Mouse (Mus musculus): ENCODE measurements around the gene Ptx4. TPM values are rescaled to one million over a fixed set of nuclear protein-coding genes. Genes with fewer than 3 reads are reported as not detected.
A peak's percentile ranks its signal among the peaks of the same experiment; 100 is the strongest.

The Ptx4 gene
- polyA plus RNA-seq, 1 experiment: not detected

- Histone ChIP-seq H3K27ac (ENCODE audit: insufficient read depth, low read depth, low read length) (no peak overlapping the region), H3K4me3 (ENCODE audit: insufficient read depth, low read depth, low read length) (no peak overlapping the region), H3K4me1 (ENCODE audit: control insufficient read depth, insufficient read depth, low read length) (no peaks in the 10 kb centered on the region)
- TF ChIP-seq POLR2A (IDR thresholded peaks at IDR 0.05; ENCODE audit: insufficient read depth, low read depth, low read length) (no peak), CTCF (IDR thresholded peaks at IDR 0.05; ENCODE audit: insufficient read depth, low read depth, low read length) (no peak)
- WGBS: 72% methylated on average over 9 of the region's 9 CpGs
These were observed 7.1 kb downstream of the Ptx4 start for GRCm38 (mm10) chr17:25127681-25128080.

- 100% methylated on average over 1 of the region's 1 CpGs for WGBS
- Histone ChIP-seq H3K4me1 (ENCODE audit: control insufficient read depth, insufficient read depth, low read length) (no peaks in the 10 kb centered on the region), H3K4me3 (ENCODE audit: insufficient read depth, low read depth, low read length) (no peak overlapping the region), H3K27ac (ENCODE audit: insufficient read depth, low read depth, low read length) (no peak overlapping the region)
- TF ChIP-seq CTCF (IDR thresholded peaks at IDR 0.05; ENCODE audit: insufficient read depth, low read depth, low read length) (no peak), POLR2A (IDR thresholded peaks at IDR 0.05; ENCODE audit: insufficient read depth, low read depth, low read length) (no peak)
These were observed 9.5 kb downstream of the Ptx4 start for GRCm38 (mm10) chr17:25130060-25130459.

GRCm38 (mm10) chr17:25133275-25133698, 12.7 kb downstream of the Ptx4 start, which contains the start of gene Clcn7:
Gene Clcn7 (plus strand): TSS chr17:25133391.
- TF ChIP-seq CTCF (IDR thresholded peaks at IDR 0.05; ENCODE audit: insufficient read depth, low read depth, low read length) (no peak), POLR2A (IDR thresholded peaks at IDR 0.05; ENCODE audit: insufficient read depth, low read depth, low read length) (peak; percentile 60; the same call in 1 of the 2 replicates)
- WGBS: under 1% methylated on average over 40 of the region's 40 CpGs
- Histone ChIP-seq H3K4me3 (ENCODE audit: insufficient read depth, low read depth, low read length) (peak within 1 kb of the TSS; percentile 94), H3K4me1 (ENCODE audit: control insufficient read depth, insufficient read depth, low read length) (peaks cover 12% of the 10 kb centered on the region), H3K27ac (ENCODE audit: insufficient read depth, low read depth, low read length) (no peak within 1 kb of the TSS)

GRCm38 (mm10) chr17:25135622-25136021, 15.1 kb downstream of the Ptx4 start:
- Histone ChIP-seq H3K27ac (ENCODE audit: insufficient read depth, low read depth, low read length) (no peak overlapping the region), H3K4me1 (ENCODE audit: control insufficient read depth, insufficient read depth, low read length) (peaks cover 12% of the 10 kb centered on the region), H3K4me3 (ENCODE audit: insufficient read depth, low read depth, low read length) (no peak overlapping the region)
- 80% methylated on average over 6 of the region's 6 CpGs for WGBS
- no peak for TF ChIP-seq CTCF (IDR thresholded peaks at IDR 0.05; ENCODE audit: insufficient read depth, low read depth, low read length)

GRCm38 (mm10) chr17:25138803-25139202, 18.2 kb downstream of the Ptx4 start:
- Histone ChIP-seq H3K27ac (ENCODE audit: insufficient read depth, low read depth, low read length) (no peak overlapping the region), H3K4me3 (ENCODE audit: insufficient read depth, low read depth, low read length) (no peak overlapping the region), H3K4me1 (ENCODE audit: control insufficient read depth, insufficient read depth, low read length) (peaks cover 12% of the 10 kb centered on the region)
- WGBS: 91% methylated on average over 1 of the region's 1 CpGs
- no peak for TF ChIP-seq POLR2A (IDR thresholded peaks at IDR 0.05; ENCODE audit: insufficient read depth, low read depth, low read length)
- no peak for TF ChIP-seq CTCF (IDR thresholded peaks at IDR 0.05; ENCODE audit: insufficient read depth, low read depth, low read length)

GRCm38 (mm10) chr17:25139960-25140359, 19.4 kb downstream of the Ptx4 start:
- peaks cover 12% of the 10 kb centered on the region for H3K4me1 ChIP-seq (ENCODE audit: control insufficient read depth, insufficient read depth, low read length)
- no peak overlapping the region for H3K27ac ChIP-seq (ENCODE audit: insufficient read depth, low read depth, low read length)
- WGBS: 64% methylated on average over 4 of the region's 4 CpGs
- TF ChIP-seq CTCF (IDR thresholded peaks at IDR 0.05; ENCODE audit: insufficient read depth, low read depth, low read length) (no peak), POLR2A (IDR thresholded peaks at IDR 0.05; ENCODE audit: insufficient read depth, low read depth, low read length) (no peak)
- no peak overlapping the region for H3K4me3 ChIP-seq (ENCODE audit: insufficient read depth, low read depth, low read length)

- no peak within 1 kb of the TSS for H3K27ac ChIP-seq (ENCODE audit: insufficient read depth, low read depth, low read length)
- no peaks in the 10 kb centered on the region for H3K4me1 ChIP-seq (ENCODE audit: control insufficient read depth, insufficient read depth, low read length)
- no peak within 1 kb of the TSS for H3K4me3 ChIP-seq (ENCODE audit: insufficient read depth, low read depth, low read length)
- no peak for TF ChIP-seq CTCF (IDR thresholded peaks at IDR 0.05; ENCODE audit: insufficient read depth, low read depth, low read length)
- no peak for TF ChIP-seq POLR2A (IDR thresholded peaks at IDR 0.05; ENCODE audit: insufficient read depth, low read depth, low read length)
- WGBS: 75% methylated on average over 1 of the region's 1 CpGs
These were observed 41.6 kb downstream of the Ptx4 start, which contains the start of gene Ccdc154 for GRCm38 (mm10) chr17:25162161-25162560. Gene Ccdc154 (plus strand): TSS chr17:25162461.

GRCm38 (mm10) chr17:25163387-25163786, 42.8 kb downstream of the Ptx4 start:
- TF ChIP-seq POLR2A (IDR thresholded peaks at IDR 0.05; ENCODE audit: insufficient read depth, low read depth, low read length) (no peak), CTCF (IDR thresholded peaks at IDR 0.05; ENCODE audit: insufficient read depth, low read depth, low read length) (no peak)
- Histone ChIP-seq H3K4me1 (ENCODE audit: control insufficient read depth, insufficient read depth, low read length) (no peaks in the 10 kb centered on the region), H3K4me3 (ENCODE audit: insufficient read depth, low read depth, low read length) (no peak overlapping the region), H3K27ac (ENCODE audit: insufficient read depth, low read depth, low read length) (no peak overlapping the region)
- WGBS: 84% methylated on average over 7 of the region's 7 CpGs

- 79% methylated on average over 3 of the region's 3 CpGs for WGBS
- no peak for TF ChIP-seq POLR2A (IDR thresholded peaks at IDR 0.05; ENCODE audit: insufficient read depth, low read depth, low read length)
- no peak for TF ChIP-seq CTCF (IDR thresholded peaks at IDR 0.05; ENCODE audit: insufficient read depth, low read depth, low read length)
- no peaks in the 10 kb centered on the region for H3K4me1 ChIP-seq (ENCODE audit: control insufficient read depth, insufficient read depth, low read length)
- no peak overlapping the region for H3K27ac ChIP-seq (ENCODE audit: insufficient read depth, low read depth, low read length)
- no peak overlapping the region for H3K4me3 ChIP-seq (ENCODE audit: insufficient read depth, low read depth, low read length)
These were observed 44.2 kb downstream of the Ptx4 start for GRCm38 (mm10) chr17:25164770-25165169.
